Mouse (Mus musculus) bone marrow macrophage, adult 2 months (primary cell): ENCODE measurements around the gene C130074G19Rik. TPM values are rescaled to one million over a fixed set of nuclear protein-coding genes. Genes with fewer than 3 reads are reported as not detected.

Experiments
- H3K27ac ChIP-seq: 2 replicates; pipeline ENCODE4 v1.5.1; 2012; ENCODE audit warnings: low read depth, low read length; ENCODE audit not compliant: insufficient read depth
- H3K4me1 ChIP-seq: 2 replicates; pipeline ENCODE4 v1.6.1; 2012; ENCODE audit warnings: low read length; ENCODE audit not compliant: control insufficient read depth, insufficient read depth
- H3K4me3 ChIP-seq: 2 replicates; pipeline ENCODE4 v1.5.1; 2012; ENCODE audit warnings: mild to moderate bottlenecking, low read length, moderate library complexity; ENCODE audit not compliant: insufficient read depth
- CTCF ChIP-seq: IDR thresholded peaks from 2 replicates; pipeline ENCODE4 v1.5.1; 2012; ENCODE audit warnings: low read depth, mild to moderate bottlenecking, low read length, moderate library complexity
- POLR2A ChIP-seq: IDR thresholded peaks from 2 replicates; pipeline ENCODE4 v1.6.1; 2012; ENCODE audit warnings: mild to moderate bottlenecking, low read depth, low read length, borderline replicate concordance
- polyA plus RNA-seq: library from polyadenylated mRNA; stranded (reverse); fragments of >200 nt; gene quantifications from 2 replicates; pipeline ENCODE4 v1.2.4, GENCODE M21; 2012; ENCODE audit not compliant: missing spikeins, insufficient read depth, insufficient read length

The C130074G19Rik gene
- polyA plus RNA-seq, 1 experiment = not detected

- Histone ChIP-seq H3K4me3 (peak overlapping the region; percentile 7; the same call in 1 of the 2 replicates), H3K4me1 (peaks cover 8% of the 10 kb centered on the region), H3K27ac (no peak overlapping the region)
- no peak for TF ChIP-seq CTCF
- TF ChIP-seq POLR2A = no peak
Measured at GRCm38 (mm10) chr1:184825093-184825492, 57.9 kb downstream of the C130074G19Rik start.

DNA sequence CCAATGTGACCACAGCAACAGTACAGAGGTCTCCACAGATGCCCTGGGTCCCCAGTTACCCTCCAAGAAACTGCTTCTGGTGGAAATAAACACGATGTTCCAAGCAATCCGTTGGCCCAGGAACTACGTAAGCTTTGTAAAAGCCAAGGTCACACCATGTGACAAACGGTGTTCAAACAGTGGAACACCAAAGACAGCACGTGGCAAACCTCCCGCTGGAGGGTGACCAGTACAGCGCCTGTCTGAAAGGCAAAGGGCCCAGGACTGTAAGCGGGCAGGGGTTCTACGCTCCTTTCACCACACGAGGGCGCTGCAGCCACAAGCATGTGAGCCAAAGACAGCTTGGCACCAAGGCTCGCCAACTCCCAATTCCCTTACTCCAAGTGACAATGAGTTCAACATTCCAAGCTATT lies 58.6 kb downstream of the C130074G19Rik start:
- H3K4me3 ChIP-seq = peak overlapping the region; percentile 7; the same call in 1 of the 2 replicates
- TF ChIP-seq POLR2A (no peak), CTCF (peak; percentile 80)
- H3K27ac ChIP-seq = no peak overlapping the region
- H3K4me1 ChIP-seq = peaks cover 8% of the 10 kb centered on the region

DNA sequence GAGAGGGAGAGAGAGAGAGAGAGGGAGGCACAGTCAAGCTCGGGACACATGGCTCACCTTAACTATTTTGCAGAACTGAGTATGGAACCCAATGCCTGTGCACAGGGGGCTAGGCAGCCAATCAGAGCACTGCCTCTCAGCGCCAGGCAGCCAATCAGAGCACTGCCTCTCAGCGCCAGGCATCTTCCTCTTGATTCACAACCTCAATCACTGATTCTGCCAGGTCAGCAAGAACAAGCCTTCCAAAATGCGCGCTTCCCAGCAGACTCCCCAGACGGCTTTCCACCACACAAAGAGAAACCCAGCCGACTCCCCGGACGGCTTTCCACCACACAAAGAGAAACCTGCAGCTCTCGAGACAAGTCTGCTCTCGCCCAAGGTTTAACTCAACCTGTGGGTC lies 60.3 kb downstream of the C130074G19Rik start:
- H3K4me3 ChIP-seq = no peak overlapping the region
- peaks cover 8% of the 10 kb centered on the region for H3K4me1 ChIP-seq
- no peak overlapping the region for H3K27ac ChIP-seq
- TF ChIP-seq POLR2A (no peak), CTCF (no peak)

Other genes starting within 250 kb of the C130074G19Rik start
- gene Hlx, start 150.6 kb downstream of the C130074G19Rik start, polyA plus RNA-seq = 63.1 and 68.5 TPM in 2 replicates
- gene Marc1, start 71.9 kb downstream of the C130074G19Rik start, polyA plus RNA-seq = not detected in 2 replicates
- 143 and 153 TPM in 2 replicates for gene Marc2, start 36.8 kb downstream of the C130074G19Rik start, polyA plus RNA-seq
- 0.21 TPM in 1 of 2 replicates, not detected in the other for gene Mark1, start 116.4 kb upstream of the C130074G19Rik start, polyA plus RNA-seq